Mouse (Mus musculus): ENCODE data around the gene Sspn. TPM values are rescaled to one million over a fixed set of nuclear protein-coding genes. Genes with fewer than 3 reads are reported as not detected.

Sspn gene
- polyA plus RNA-seq, 1 experiment = not detected

DNA sequence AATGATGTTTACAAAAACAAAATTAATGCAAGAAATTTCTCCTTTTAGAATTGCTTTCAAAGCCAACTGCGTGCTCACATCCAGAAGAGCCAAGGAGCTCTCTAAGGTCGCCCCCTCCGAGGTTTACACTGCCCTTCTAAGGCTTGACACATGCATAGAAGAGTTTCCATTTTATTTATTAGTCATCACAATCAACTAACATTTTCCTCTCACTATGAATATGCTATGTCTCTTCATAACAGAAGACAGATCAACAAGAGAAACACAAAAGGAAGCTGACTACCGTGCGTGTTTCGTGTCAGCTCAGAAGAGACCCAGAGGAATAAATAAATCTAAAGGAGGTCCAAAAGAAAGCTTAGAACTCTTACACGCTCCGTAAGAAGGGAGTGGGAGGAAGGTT, 49.6 kb downstream of the Sspn start:
- no peak for TF ChIP-seq GATA1 (IDR thresholded peaks at IDR 0.05; ENCODE audit: low read length)

DNA sequence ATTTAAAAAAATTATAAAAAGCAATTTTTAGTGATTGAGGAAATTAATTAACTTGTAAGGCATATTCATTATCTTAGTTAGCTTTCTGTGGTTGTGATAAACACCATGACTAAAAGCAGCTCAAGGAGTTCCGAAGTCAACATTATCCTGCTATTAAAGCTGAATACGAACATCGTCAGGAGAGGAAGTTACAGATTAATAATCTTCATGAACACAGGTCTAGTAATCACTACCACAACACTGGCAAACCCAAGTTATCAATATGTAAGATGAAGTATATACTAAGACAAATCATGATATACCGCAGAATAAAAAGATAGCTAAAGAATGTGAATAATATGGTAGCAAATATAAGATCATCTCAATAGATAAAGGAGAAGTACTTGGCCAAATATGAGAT, 50.9 kb downstream of the Sspn start:
- TF ChIP-seq GATA1 (IDR thresholded peaks at IDR 0.05; ENCODE audit: low read length) = no peak

DNA sequence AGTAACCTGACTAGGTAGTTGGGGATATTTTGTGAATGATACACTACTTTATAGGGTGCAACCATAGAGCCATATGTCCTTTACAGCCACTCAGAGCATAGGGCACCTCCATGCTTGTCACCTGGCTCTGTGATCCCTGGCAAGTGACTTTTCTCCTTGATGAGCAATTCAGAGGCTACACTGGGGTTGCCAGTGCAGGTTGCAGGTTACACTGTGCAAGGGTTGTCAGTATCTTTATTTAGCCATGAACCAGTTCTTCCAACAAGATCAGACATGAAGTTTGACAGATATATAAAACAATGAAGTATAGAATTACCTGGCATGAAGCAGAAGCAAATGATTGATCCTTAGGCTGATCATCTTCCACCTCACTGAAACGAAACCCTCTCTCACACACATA, 59.1 kb downstream of the Sspn start:
- no peak for TF ChIP-seq GATA1 (IDR thresholded peaks at IDR 0.05; ENCODE audit: low read length)

DNA sequence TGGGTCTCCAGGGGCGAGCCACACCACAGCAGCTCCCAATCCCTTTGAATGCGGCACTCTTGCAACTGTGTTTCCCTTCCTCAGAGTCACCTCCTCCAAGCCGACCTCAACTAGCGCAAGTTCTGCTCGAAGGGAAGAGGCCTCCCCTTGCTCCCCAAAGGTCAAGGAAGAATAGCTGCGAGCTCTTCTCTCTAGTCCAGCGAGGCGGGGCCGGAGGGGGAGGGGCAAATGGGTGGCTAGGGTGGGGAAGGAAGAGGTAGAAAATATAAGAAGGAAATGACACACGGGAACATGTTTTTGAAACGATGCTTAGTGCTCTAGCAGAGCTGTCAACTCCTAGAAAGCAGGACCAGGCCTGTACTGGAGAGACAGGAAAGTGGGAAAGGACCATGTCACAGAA, 61.1 kb downstream of the Sspn start:
- TF ChIP-seq GATA1 (IDR thresholded peaks at IDR 0.05; ENCODE audit: low read length) = no peak

DNA sequence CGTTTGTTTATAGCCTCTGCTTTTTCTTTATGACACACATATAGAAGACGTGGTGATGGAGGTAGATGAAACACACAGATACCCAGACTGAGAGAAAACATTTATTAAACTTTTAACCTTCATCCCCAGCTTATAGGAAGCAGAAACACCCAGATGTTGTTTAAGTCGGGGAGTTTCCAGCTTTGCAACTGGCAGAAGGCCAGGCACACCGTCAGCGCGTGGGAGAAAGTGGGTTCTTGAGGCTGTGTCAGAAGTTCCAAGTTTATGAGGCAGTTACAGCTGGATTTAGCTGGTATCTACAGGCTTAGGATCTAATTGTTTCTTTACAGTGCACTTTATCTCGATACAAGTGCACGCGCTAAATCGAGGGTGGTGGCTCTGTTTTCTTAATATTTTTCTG, 61.5 kb downstream of the Sspn start:
- no peak for TF ChIP-seq GATA1 (IDR thresholded peaks at IDR 0.05; ENCODE audit: low read length)

DNA sequence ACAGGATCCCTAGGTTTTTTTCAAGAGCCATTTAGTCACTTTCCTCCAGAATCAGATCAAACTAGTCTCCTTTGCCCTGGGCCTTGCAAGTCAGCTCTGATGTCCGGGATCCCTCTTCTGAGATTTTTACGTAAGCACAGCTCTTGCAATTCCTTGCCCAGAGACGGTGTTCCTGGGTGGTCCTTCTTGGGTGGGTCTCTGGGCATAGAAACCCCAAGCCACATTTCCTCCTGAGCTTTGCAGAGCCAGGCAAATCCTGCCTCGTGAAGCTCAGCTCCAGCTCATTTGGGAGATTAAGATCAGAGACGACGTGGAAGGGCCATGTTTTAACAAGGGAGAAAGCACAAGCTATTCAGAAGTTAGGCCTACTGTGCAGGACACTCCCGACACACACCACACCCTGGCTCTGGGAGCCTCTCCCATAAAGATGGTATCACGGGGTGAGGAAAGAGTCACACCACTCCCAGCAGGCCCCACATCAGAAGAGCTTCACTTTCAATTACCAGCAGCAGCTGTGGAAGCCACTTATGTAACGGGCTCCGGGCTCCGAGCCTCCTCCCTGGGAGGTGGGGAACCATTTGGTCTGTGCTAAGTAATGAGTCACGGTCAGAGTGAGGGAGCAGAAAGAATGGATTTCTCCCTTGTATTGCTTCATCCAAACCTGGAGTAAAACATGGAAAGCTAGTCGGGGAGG, 67.0 kb downstream of the Sspn start:
- no peak for TF ChIP-seq GATA1 (IDR thresholded peaks at IDR 0.05; ENCODE audit: low read length)

DNA sequence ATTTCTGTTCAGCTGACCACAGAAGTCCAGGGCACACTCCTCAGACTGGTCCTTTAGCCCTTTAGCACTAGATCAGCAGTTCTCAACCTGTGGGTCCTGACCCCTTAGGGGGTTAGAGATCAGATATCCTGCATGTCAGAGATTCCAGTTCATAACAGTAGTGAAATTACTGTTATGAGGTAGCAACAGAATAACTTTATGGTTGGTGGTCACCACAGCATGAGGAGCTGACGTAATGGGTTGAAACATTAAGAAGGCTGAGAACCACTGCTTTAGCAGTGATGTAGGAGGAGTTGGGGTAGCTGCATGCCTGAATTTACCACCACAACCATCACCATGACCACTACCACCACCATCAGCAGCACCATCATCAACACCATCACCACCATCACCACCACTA, 69.3 kb downstream of the Sspn start:
- no peak for TF ChIP-seq GATA1 (IDR thresholded peaks at IDR 0.05; ENCODE audit: low read length)

DNA sequence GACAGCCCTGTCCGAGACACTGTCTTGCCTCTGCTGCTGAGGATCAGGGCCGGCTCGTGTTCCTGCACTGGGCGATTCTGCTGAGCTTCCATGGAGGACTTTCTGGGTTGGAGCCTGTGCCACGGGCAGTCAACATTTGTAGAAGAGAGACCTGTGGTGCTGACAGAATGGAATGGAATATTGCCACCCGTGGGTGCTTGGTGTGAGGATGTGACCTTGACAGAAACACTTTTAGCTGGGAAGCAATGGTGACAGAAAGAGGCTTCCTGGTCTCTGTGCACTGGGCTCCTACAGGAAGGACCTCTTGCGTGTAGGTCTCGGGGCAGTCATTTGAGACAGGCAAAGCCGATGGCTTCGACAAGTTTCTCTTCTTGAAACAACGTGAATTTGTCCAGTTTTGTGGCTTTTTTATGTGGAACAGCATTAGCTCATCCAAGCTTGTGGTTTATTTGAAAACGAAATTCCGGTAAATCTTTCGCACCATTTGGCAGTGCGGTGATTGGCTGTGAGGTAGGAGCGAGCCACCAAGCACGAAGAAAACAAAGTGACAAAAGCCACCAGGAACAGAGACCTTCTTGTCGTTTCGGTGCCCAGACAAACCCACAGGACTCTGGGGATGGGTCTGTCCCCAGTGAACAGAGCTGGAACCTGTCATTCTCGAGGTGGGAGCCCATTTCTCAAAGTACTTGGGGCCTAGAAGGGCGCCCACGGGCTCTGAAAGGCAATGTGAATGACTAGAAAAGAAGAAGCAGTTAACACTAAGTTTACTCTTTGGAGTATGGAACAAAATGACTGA, 70.2 kb downstream of the Sspn start:
- TF ChIP-seq GATA1 (IDR thresholded peaks at IDR 0.05; ENCODE audit: low read length) = no peak

DNA sequence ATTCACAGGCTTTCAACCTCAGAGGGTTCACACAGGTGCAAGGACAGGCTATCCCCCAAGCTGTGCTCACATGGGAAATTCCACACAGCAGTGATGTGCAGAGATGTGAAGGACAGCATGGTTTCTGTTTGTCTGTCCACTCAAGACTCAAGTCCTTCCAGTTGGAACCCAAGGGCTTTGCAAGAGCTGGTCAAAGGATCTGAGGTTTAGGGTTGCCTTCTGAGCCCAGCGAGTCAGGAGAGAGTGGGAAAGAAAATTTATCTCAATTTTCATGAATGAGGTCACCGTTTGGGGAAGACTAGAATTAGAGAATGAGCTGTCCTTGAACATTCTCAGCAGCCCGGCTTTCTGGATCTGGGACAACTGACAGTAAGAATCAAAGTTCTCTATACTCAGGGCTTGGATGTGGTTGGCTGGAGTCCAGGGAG, 72.7 kb downstream of the Sspn start:
- no peak for TF ChIP-seq GATA1 (IDR thresholded peaks at IDR 0.05; ENCODE audit: low read length)

DNA sequence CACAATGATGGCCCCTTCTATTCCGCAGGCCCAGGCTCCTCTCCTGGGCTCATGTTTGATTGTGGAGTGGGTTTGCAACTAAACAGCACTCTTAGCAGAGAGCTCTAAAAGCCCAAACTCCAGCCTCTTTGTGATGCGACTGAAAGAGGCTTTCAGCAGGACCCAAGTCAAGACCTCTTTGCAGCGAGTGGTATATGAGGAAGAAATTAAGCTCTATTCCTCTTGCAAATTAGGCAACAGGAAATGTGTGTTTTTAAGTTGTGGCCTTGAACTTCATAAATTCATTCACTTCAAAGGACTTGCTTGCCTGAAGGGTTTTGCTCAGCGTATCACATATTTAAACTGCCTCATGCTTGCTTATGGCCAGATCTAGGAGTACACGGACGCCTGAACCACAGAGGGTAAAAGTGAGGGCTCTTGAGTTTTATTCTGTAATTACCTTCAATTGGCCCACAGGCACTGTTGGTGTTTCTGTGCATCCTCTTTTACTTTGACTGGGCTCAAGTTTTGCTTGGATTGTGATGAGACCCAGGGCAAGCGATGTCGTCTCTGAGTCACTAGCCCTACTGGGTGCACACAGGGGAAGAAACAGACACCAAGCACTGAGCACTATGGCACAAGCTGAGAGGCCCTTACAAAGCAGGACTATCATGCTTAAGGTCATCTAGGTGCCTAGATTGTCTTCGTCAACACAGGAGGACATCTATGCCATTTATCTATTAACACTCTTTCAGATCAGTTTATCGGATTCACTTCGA, 73.9 kb downstream of the Sspn start:
- no peak for TF ChIP-seq GATA1 (IDR thresholded peaks at IDR 0.05; ENCODE audit: low read length)

DNA sequence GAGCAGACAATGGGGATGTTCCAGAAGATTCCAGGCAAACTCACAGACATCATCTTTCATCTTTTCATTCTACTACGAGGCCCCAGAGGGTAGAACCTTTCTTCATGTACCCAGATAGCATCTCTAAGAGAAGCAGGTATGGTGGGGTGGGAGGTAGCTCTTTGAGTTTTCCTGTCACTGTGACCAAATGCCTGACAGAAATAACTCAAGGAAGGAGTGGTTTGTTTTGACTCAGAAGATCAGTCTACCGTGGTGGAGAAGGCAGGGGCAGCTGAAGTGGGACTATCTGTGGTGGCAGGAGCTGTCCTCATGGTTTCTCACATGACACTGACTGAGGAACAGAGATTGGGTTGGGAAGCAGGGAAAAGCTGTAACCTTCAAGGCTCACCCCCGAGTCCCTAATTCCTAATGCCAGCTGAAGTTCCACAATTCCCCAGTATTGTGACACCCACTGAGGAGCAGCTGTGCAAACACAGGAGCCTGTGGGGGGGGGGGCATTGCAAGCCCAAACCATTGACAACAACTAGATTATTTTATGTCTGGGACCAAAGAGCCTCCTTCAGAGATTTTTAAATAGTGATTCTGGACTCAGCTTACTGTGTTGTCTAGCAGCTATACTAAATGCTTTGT, 74.6 kb downstream of the Sspn start:
- no peak for TF ChIP-seq GATA1 (IDR thresholded peaks at IDR 0.05; ENCODE audit: low read length)

DNA sequence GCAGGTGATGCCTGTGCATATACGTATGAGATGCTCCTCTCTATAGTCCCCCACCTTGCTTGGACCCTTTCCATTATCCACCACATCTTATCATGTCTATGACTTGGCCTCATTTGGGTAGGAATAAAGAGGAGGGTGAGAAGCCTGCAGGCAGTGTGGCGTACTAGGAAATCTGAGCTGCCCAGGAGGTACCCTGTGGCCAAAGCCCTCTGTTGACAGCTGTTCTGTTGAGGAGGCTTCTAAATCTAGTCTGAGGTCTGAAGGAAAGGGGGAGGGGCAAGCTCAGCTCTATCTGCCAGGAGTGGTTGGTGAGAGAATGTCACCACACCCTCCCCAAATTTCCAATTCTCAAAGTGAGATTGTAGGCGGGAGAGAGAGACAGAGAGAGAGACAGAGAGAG, 75.3 kb downstream of the Sspn start:
- TF ChIP-seq GATA1 (IDR thresholded peaks at IDR 0.05; ENCODE audit: low read length) = no peak

DNA sequence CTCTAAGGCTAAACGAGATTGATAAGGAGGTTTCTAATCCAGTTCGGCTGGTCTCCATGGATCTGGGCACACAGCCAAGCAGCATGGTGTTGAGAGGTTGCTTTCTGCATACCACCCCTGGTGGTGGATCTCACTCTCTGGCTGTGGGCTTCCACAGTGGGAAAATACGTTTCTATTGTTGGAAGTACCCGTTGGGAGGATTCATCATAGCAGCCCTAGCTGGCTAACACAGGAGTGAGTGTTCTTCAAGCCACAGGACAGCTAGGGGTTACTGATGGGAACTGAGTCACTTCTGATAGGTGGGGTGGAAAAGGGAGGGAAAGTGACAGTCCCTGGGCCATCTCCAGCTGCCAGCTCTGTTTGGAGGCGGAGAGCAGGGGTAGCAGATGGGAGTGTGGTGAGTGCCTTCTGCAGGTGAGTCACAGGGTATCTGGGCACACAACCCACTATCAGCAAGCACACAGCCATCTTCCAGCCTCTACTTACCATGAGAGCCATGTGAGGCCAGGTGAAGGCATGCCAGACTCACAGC, 77.1 kb downstream of the Sspn start:
- no peak for TF ChIP-seq GATA1 (IDR thresholded peaks at IDR 0.05; ENCODE audit: low read length)

DNA sequence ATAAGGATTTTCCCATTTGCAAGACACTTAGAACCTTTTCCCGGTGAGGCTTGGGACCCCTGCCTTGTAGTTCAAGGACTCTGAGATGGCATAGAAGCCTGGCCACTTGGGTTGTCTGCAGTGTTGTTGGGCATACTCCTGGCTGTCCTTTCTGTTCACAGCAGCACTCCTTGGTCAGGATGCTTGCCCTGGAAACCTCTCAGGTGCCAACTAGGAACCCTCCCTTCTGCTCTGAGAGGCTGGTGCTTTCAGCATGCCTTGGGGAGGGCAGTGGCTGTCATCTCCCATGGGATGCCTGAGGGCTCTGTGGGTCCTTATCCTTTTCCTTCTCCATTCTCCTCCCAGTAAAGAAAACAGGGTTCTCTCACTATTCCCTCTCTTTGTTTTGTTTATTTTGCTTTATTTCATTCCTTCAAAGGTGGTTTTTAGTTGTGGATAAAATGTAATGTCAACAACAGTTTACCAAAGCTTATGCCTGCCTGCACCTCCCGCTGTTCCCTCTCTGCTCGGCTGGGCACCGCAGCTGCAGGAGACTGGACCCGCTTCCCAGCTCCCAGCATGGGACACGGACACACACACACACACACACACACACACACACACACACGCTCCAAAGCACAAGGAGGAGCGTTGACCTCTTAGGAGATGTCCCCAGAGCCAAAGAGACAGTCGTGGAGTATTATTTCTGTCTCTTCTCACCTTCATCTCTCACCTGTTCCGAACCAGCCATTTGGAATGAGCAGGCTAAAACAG, 77.9 kb downstream of the Sspn start:
- no peak for TF ChIP-seq GATA1 (IDR thresholded peaks at IDR 0.05; ENCODE audit: low read length)

Measured in G1E-ER4 (cell line).